Mouse (Mus musculus) liver, embryonic 18 days (tissue): Measurements from ENCODE around the gene Odf4. TPM values are rescaled to one million over a fixed set of nuclear protein-coding genes. Genes with fewer than 3 reads are reported as not detected.

ENCODE experiments used
- polyA plus RNA-seq: library from polyadenylated mRNA; depleted of rRNA; stranded (reverse); fragments of >200 nt; gene quantifications from 2 replicates; pipeline ENCODE4 v1.2.3, GENCODE M21; 2012; rRNA removed

The Odf4 gene
- not detected in 2 replicates for polyA plus RNA-seq

DNA sequence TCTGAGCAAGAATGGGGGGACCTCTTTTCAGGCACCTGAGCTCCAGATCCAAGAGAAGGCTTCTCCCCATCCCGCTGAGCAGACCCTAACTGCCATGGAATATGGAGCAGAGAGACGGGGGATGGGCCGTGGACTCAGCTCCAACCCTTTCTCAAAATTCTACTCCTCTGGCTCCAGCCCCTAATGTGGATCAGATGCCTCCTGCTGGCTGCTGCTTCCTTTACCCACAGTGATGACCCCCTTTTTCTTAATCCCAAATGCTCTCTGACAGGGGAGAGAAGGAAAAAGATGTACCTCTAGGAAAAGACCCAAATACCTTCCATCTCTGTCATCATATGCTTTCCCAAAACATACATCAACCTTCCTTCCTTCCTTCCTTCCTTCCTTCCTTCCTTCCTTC lies at the start of gene Odf4:
TSS of gene Odf4 (minus strand) at position 101 of the 400 bp plus-strand sequence.

GRCm38 (mm10) chr11:68975085-68975484 lies 48.2 kb upstream of the Odf4 start, which contains the start of gene Rangrf:
Gene Rangrf, minus strand, starts transcription at chr11:68975185.

DNA sequence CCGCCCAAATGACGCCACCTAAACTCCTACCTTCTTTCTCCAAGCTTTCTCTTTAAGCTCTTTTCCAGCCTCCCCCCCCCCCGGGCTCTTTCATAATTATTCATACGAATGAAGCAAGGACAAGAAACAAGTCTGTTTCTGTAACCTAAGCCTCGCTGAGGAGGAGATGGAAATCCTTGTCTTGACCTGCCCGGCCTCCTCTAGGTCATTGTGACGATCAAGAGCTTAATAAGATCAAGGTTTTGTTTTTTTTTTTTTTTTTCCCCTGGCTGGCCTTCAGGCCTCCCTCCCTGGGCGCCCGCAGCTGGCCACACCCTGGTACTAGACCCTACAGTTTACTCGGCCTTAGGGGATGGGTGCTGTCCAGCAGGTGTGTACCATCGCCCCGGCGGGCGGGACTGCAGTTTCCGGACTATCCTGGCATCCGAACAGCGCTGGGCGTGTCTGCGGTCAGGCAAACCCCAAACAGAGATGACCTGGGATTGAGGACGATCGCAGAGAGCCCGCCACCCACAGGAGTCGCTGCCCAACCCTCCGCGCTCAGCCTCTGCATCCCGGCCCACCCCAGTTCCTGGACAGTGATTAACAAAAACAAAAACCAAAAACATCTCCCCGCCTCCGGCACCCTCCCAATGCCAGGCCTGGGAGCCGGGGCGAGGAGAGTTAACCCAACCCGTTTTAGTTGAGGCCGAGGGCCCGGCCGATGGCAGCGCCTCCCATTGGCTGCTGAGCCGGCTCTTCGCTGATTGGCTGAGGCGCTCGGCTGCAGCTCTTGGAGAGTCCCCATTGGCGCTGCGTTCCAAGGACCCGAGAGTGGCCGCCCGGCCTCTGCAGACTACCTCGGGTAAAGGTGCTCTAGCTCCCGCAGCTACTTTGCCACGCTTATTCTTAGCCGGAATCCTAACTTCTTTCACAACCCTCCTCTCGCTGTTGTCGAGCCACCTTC lies 40.7 kb upstream of the Odf4 start, which contains the start of gene Slc25a35:
TSS of gene Slc25a35 (plus strand) at position 795 of the 946 bp plus-strand sequence.

DNA sequence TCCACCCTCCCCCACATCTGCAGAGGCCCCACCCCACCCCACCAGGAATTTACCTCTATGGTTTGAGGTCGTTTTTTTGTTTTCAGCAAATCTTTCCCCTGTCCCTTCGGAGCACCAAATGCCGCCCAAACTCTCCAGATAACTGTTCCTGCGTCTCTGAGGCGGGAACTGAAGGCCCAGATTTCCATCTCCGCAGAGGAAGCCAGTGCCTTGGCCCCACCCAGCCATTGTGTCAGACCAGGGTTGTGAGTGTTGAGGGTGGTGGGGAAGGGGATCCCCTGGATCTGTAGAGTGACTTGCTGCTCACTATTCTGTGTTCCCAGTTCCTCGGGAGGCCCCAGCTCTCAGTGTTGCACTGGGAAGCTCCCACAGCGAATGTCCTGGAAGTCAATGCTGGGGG lies 30.4 kb upstream of the Odf4 start, which contains the start of gene Arhgef15:
TSS of gene Arhgef15 (minus strand) at position 173 of the 400 bp plus-strand sequence.

DNA sequence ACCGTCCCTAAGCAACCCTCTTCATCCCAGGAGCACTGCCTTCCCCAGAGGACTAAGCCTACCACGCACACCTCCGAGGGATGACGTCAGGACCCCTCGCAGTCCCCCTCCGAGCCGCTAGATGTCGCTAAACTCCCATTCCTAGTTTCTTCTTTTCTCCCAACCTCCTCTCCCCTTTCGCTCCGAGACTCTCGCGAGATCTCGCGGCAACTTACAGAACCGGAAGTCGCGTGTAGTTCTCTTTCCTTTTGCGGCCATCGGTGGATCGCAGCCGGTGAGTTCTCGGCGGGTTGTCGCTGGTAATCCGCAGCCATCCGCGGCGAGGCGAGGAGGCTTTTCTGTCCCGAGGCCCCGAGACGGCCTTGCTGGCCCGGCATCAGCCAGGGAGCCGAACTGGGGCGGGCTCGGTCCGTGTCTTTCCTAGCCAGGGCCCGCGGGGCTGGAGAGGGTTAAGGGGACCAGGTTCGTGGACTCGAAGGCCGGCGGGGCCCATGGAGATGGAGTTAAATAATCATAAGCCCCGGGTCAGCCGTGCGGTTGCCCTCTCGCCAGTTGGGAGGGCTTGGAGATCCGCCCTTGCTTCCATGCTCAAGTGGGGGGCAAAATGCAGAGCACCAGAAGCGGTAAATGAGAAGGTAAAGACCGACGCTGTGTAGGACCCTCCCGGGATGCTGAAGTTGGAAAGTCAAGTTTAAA lies 25.4 kb downstream of the Odf4 start, which contains the start of gene Rpl26:
TSS of gene Rpl26 (plus strand) at position 233 of the 696 bp plus-strand sequence.

GRCm38 (mm10) chr11:68888253-68888652 lies 38.6 kb downstream of the Odf4 start, which contains the start of gene Rnf222:
Gene Rnf222, plus strand, starts transcription at chr11:68888553.

Other genes with a start within 250 kb of the Odf4 start
- gene Myh10, start 235.5 kb downstream of the Odf4 start, polyA plus RNA-seq = 13.4 and 14.8 TPM in 2 replicates
- 26.5 and 28.7 TPM in 2 replicates for gene Ndel1, start 55.2 kb downstream of the Odf4 start, polyA plus RNA-seq
- 0.06 TPM in 2 replicates for gene Rnf222, start 38.5 kb downstream of the Odf4 start, polyA plus RNA-seq
- 1,723 and 1,900 TPM in 2 replicates for gene Rpl26, start 25.5 kb downstream of the Odf4 start, polyA plus RNA-seq
- gene Arhgef15, start 30.4 kb upstream of the Odf4 start, polyA plus RNA-seq = 2.4 and 3.3 TPM in 2 replicates
- gene Slc25a35, start 41.0 kb upstream of the Odf4 start, polyA plus RNA-seq = 0.50 and 0.72 TPM in 2 replicates
- 9.2 and 10.1 TPM in 2 replicates for gene Rangrf, start 48.1 kb upstream of the Odf4 start, polyA plus RNA-seq
- 5.6 and 6.6 TPM in 2 replicates for gene Pfas, start 81.4 kb upstream of the Odf4 start, polyA plus RNA-seq
- 13.8 and 16.8 TPM in 2 replicates for gene Ctc1, start 88.8 kb upstream of the Odf4 start, polyA plus RNA-seq
- 37.0 and 39.6 TPM in 2 replicates for gene Aurkb, start 118.6 kb upstream of the Odf4 start, polyA plus RNA-seq
- 6.1 and 6.7 TPM in 2 replicates for gene Borcs6, start 132.6 kb upstream of the Odf4 start, polyA plus RNA-seq
- 9.0 and 9.5 TPM in 2 replicates for gene Tmem107, start 143.7 kb upstream of the Odf4 start, polyA plus RNA-seq
- gene Vamp2, start 161.4 kb upstream of the Odf4 start, polyA plus RNA-seq = 28.3 and 32.3 TPM in 2 replicates
- gene Per1, start 168.1 kb upstream of the Odf4 start, polyA plus RNA-seq = 6.8 and 9.4 TPM in 2 replicates
- 0.15 and 0.19 TPM in 2 replicates for gene Hes7, start 193.3 kb upstream of the Odf4 start, polyA plus RNA-seq
- 0.11 and 0.12 TPM in 2 replicates for gene 9130213A22Rik, start 195.5 kb upstream of the Odf4 start, polyA plus RNA-seq
- 0.10 and 0.26 TPM in 2 replicates for gene Aloxe3, start 198.8 kb upstream of the Odf4 start, polyA plus RNA-seq
- not detected in 2 replicates for gene Alox12b, start 229.9 kb upstream of the Odf4 start, polyA plus RNA-seq